Mouse (Mus musculus) midbrain, embryonic 16.5 days (tissue): ENCODE measurements around the gene Itfg2. TPM values are rescaled to one million over a fixed set of nuclear protein-coding genes. Genes with fewer than 3 reads are reported as not detected.

Experiments used
- ATAC-seq: fragments of 200-750 bp; cut with Nextera tagmentation; 2 replicates; pipeline ENCODE4 v1.8.0; 2017; ENCODE audit warnings: moderate TSS enrichment
- H3K27ac ChIP-seq: fragments of 300-500 bp; sonication (generic); 2 replicates; pipeline ENCODE4 v1.5.1; 2014; ENCODE audit warnings: mild to moderate bottlenecking, low read length, mixed read lengths
- H3K27me3 ChIP-seq: fragments of 300-500 bp; sonication (generic); 2 replicates; pipeline ENCODE4 v1.6.1; 2014; ENCODE audit warnings: low read depth, low read length, mixed read lengths; ENCODE audit not compliant: control insufficient read depth, insufficient read depth
- H3K36me3 ChIP-seq: fragments of 300-500 bp; sonication (generic); 2 replicates; pipeline ENCODE4 v1.6.1; 2014; ENCODE audit warnings: mild to moderate bottlenecking, low read length, moderate library complexity, mixed read lengths; ENCODE audit not compliant: control insufficient read depth, insufficient read depth
- H3K4me1 ChIP-seq: fragments of 300-500 bp; sonication (generic); 2 replicates; pipeline ENCODE4 v1.6.1; 2014; ENCODE audit warnings: mild to moderate bottlenecking, low read length, mixed read lengths; ENCODE audit not compliant: control insufficient read depth, insufficient read depth
- H3K4me2 ChIP-seq: fragments of 300-500 bp; sonication (generic); 2 replicates; pipeline ENCODE4 v1.6.1; 2014; ENCODE audit warnings: mild to moderate bottlenecking, low read length, mixed read lengths
- H3K4me3 ChIP-seq: fragments of 300-500 bp; sonication (generic); 2 replicates; pipeline ENCODE4 v1.5.1; 2014; ENCODE audit warnings: low read depth, mild to moderate bottlenecking, low read length, moderate library complexity, mixed read lengths
- H3K9ac ChIP-seq: fragments of 300-500 bp; sonication (generic); 2 replicates; pipeline ENCODE4 v1.6.1; 2014; ENCODE audit warnings: low read depth, low read length, mixed read lengths
- H3K9me3 ChIP-seq: fragments of 300-500 bp; sonication (generic); replicated peaks from 2 replicates; pipeline ENCODE4 v1.6.1; 2014; ENCODE audit warnings: mild to moderate bottlenecking, low read length, mixed read lengths; ENCODE audit not compliant: control insufficient read depth, poor library complexity, severe bottlenecking
- WGBS: fragments of 180-500 bp; shearing (Covaris S2); extraction: QIAGEN DNeasy Blood & Tissue Kit; methylation state at CpG from one replicate; pipeline ENCODE4 v1.1.7; 2014; 5-methylcytosine and 5-hydroxymethylcytosine counted together
- polyA plus RNA-seq: library from polyadenylated mRNA; unstranded; fragments of >200 nt; fragmentation: Nextera tagmentation; extraction: Ambion mirVana; gene quantifications from 2 replicates; pipeline ENCODE4 v1.2.1, GENCODE M21; 2015

Itfg2 gene
- 46.4 and 48.8 TPM in 2 replicates for polyA plus RNA-seq

- Histone ChIP-seq H3K9me3 (no peaks in the 10 kb centered on the region), H3K27me3 (no peaks in the 10 kb centered on the region), H3K4me3 (peak within 1 kb of the TSS; percentile 60), H3K4me1 (peaks cover 3% of the 10 kb centered on the region; the same call in 1 of the 2 replicates), H3K9ac (peak within 1 kb of the TSS; percentile 80), H3K27ac (peak within 1 kb of the TSS; percentile 99), H3K36me3 (peaks cover 5% of the 10 kb centered on the region; the same call in 1 of the 2 replicates), H3K4me2 (peak within 1 kb of the TSS; percentile 73)
- 0% methylated on average over 42 of the region's 42 CpGs for WGBS
- ATAC-seq, result peak; percentile 95
These were observed at the start of gene Itfg2 for GRCm38 (mm10) chr6:128424269-128425019. Gene Itfg2 (minus strand): TSS chr6:128424931.

- H3K4me1 ChIP-seq, result no peaks in the 10 kb centered on the region; the same call in 1 of the 2 replicates
- no peak overlapping the region for H3K9ac ChIP-seq
- no peaks in the 10 kb centered on the region for H3K9me3 ChIP-seq
- no peak overlapping the region for H3K4me2 ChIP-seq
- 95% methylated on average over 6 of the region's 6 CpGs for WGBS
- no peaks in the 10 kb centered on the region for H3K36me3 ChIP-seq
- H3K4me3 ChIP-seq, result no peak overlapping the region
- no peak overlapping the region for H3K27ac ChIP-seq
- no peak for ATAC-seq
- H3K27me3 ChIP-seq, result no peaks in the 10 kb centered on the region
These were observed 49.4 kb upstream of the Itfg2 start for GRCm38 (mm10) chr6:128474112-128474511.

- ATAC-seq, result no peak
- Histone ChIP-seq H3K36me3 (no peaks in the 10 kb centered on the region), H3K4me1 (no peaks in the 10 kb centered on the region; the same call in 1 of the 2 replicates), H3K9me3 (no peaks in the 10 kb centered on the region), H3K27ac (no peak overlapping the region), H3K4me3 (no peak overlapping the region), H3K27me3 (no peaks in the 10 kb centered on the region), H3K9ac (no peak overlapping the region), H3K4me2 (no peak overlapping the region)
- 15% methylated on average over 11 of the region's 12 CpGs for whole genome bisulfite sequencing
These were observed 44.7 kb upstream of the Itfg2 start for GRCm38 (mm10) chr6:128469451-128469850.

GRCm38 (mm10) chr6:128467298-128467697, 42.6 kb upstream of the Itfg2 start:
- WGBS, result 50% methylated on average over 2 of the region's 2 CpGs
- Histone ChIP-seq H3K36me3 (no peaks in the 10 kb centered on the region), H3K4me2 (no peak overlapping the region), H3K4me3 (no peak overlapping the region), H3K27ac (no peak overlapping the region), H3K27me3 (no peaks in the 10 kb centered on the region), H3K9me3 (no peaks in the 10 kb centered on the region), H3K9ac (no peak overlapping the region), H3K4me1 (no peaks in the 10 kb centered on the region; the same call in 1 of the 2 replicates)
- ATAC-seq, result no peak

- ATAC-seq, result no peak
- WGBS, result 61% methylated on average over 3 of the region's 3 CpGs
These were observed 41.8 kb upstream of the Itfg2 start for GRCm38 (mm10) chr6:128466563-128466962.

GRCm38 (mm10) chr6:128466043-128466442, 41.3 kb upstream of the Itfg2 start:
- Histone ChIP-seq H3K9me3 (no peaks in the 10 kb centered on the region), H3K36me3 (no peaks in the 10 kb centered on the region), H3K4me2 (no peak overlapping the region), H3K4me1 (no peaks in the 10 kb centered on the region; the same call in 1 of the 2 replicates), H3K27me3 (no peaks in the 10 kb centered on the region), H3K4me3 (no peak overlapping the region), H3K9ac (no peak overlapping the region), H3K27ac (no peak overlapping the region)
- WGBS, result 59% methylated on average over 6 of the region's 7 CpGs
- no peak for ATAC-seq

More at GRCm38 (mm10) chr6:128466563-128466962, 41.8 kb upstream of the Itfg2 start:
- Histone ChIP-seq H3K27me3 (no peaks in the 10 kb centered on the region), H3K9me3 (no peaks in the 10 kb centered on the region), H3K9ac (no peak overlapping the region), H3K4me1 (no peaks in the 10 kb centered on the region; the same call in 1 of the 2 replicates), H3K4me3 (no peak overlapping the region), H3K36me3 (no peaks in the 10 kb centered on the region), H3K27ac (no peak overlapping the region), H3K4me2 (no peak overlapping the region)

- Histone ChIP-seq H3K4me1 (no peaks in the 10 kb centered on the region; the same call in 1 of the 2 replicates), H3K27ac (no peak overlapping the region), H3K9me3 (no peaks in the 10 kb centered on the region), H3K4me3 (no peak overlapping the region), H3K36me3 (no peaks in the 10 kb centered on the region), H3K27me3 (no peaks in the 10 kb centered on the region), H3K9ac (no peak overlapping the region), H3K4me2 (no peak overlapping the region)
- WGBS, result 92% methylated on average over 4 of the region's 4 CpGs
- ATAC-seq, result no peak
These were observed 40.3 kb upstream of the Itfg2 start for GRCm38 (mm10) chr6:128464996-128465395.

GRCm38 (mm10) chr6:128461606-128462005, 36.9 kb upstream of the Itfg2 start:
- Histone ChIP-seq H3K27me3 (no peaks in the 10 kb centered on the region), H3K36me3 (no peaks in the 10 kb centered on the region), H3K27ac (no peak overlapping the region), H3K4me1 (no peaks in the 10 kb centered on the region), H3K4me2 (no peak overlapping the region), H3K4me3 (no peak overlapping the region), H3K9ac (no peak overlapping the region), H3K9me3 (no peaks in the 10 kb centered on the region)
- no peak for ATAC-seq

- no peak for ATAC-seq
- H3K36me3 ChIP-seq, result no peaks in the 10 kb centered on the region
- no peaks in the 10 kb centered on the region for H3K4me1 ChIP-seq
- no peak overlapping the region for H3K27ac ChIP-seq
- H3K4me2 ChIP-seq, result no peak overlapping the region
- H3K9ac ChIP-seq, result no peak overlapping the region
- no peak overlapping the region for H3K4me3 ChIP-seq
- H3K27me3 ChIP-seq, result no peaks in the 10 kb centered on the region
- no peaks in the 10 kb centered on the region for H3K9me3 ChIP-seq
- WGBS, result 79% methylated on average over 14 of the region's 14 CpGs
These were observed 36.2 kb upstream of the Itfg2 start for GRCm38 (mm10) chr6:128460729-128461503.
